Mouse (Mus musculus) right cerebral cortex, postnatal 4 days (tissue): Measurements from ENCODE around the gene Fance.
"Not testable (repeated sequence)": the region's sequence is repeated elsewhere in the genome, so short reads cannot be mapped to it uniquely, and the experiment has no call there.

Experiments used
- DNase-seq: peaks from one replicate; pipeline ENCODE4 v3.0.0-alpha.2; 2022

Gene Fance

DNA sequence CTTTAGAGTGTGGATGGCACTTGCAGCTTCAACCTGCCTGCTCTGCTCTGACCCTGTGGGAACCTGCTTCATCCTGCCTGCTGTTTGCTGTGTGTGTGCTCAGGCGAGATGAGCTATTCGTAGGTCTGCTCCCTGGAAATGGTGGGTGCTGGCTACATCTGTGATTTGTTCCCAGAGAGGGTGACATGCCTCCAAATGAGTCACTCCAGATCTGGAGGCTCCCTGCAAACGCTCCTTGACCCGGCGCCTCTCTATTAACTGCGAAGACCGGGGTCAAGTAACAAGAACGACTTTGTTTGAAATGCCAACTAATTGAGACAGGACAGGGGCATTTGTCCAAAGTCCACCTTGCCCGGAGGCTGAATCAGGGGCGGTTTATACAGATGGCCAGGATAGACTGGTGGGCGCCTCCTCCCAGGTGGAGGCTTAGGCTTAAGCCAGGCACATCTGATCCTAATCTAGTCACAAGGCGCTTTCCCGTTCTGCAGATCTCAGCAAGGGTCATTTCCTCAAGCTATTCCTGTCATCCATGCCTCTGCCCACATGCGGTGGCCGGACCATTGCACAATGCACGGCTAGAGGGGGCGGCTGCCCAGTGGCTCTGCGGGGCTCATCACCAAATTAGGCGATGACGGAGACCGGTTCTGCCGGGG, 14.5 kb downstream of the Fance start:
- no peak for DNase-seq

DNA sequence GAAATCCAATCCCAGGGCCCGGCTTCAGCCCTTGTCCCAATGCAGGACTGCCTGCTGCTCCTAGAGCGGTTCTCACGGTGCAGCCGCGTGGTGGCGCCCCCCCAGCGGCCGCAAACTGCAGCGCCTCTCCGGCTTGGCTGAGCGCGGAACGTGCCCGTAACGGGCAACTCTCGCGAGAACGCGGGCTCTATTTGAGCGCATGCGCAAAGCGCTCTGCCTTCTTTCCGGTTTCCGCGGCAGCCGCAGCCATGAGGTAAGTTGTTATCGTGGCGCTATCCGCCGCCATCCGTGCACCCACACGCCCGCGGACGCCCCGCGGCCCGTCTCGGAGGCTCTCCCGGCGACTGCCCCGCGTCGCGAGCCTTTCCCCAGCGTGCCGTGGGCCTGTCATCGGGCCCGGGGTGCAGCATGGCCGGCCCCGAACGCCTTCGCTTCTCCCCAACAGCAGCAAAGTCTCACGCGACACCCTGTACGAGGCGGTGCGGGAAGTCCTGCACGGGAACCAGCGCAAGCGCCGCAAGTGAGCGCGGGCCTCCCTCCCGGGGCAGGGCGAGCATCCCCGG, 15.1 kb downstream of the Fance start, which contains the start of gene Rpl10a:
Gene Rpl10a, plus strand, starts transcription at position 106 of the 563 bp plus-strand sequence.
- peak; percentile 98 for DNase-seq

DNA sequence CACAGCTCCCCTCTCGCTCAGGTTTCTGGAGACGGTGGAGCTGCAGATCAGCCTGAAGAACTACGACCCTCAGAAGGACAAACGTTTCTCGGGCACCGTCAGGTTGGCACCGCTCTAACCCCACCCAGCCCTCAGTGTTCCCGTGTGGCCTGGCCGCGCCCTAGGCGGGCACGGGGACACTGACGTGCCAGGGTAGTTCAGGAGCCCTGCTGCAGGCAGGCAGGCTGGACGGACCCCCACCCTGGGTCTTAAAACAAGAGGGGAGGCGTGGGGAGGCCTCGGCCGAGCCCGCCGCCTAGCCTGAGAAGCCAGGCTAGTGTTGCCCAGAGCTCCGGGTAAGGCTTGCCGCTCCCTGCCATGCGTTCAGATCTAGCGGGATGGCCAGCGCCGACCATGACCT, 15.6 kb downstream of the Fance start:
- DNase-seq = no peak

DNA sequence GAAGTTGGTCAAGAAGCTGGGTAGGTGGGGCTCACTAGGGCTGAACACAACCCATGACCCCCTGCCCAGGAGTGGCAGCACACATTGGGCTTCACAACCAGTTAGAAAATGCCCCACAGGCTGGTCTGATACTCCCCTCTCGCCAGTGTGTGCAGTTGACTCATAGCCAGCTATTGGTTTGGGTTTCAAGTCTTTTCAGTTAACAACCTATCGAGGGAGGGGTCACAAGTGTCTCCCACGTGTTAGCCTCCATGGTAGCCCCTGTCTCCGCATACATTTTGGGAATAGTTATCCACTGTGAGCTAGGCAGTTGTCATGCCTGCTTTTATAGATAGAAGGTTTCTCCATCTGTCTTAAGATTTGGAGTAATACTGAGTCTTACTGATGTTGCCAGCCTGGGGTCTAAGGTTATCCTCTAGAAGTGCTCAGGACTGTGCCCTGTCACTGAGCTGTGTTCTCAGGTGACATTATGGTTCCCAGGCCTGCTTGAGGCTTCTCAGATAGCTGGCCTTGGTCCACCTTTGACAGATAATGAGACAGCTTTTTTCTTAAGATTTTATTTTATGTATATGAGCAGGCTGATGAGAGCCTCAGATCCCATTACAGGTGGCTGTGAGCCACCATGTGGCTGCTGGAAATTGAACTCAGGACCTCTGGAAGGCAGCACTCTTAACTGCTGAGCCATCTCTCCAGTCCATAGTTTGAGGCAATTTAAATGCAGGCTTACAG, 16.3 kb downstream of the Fance start:
- no peak for DNase-seq

DNA sequence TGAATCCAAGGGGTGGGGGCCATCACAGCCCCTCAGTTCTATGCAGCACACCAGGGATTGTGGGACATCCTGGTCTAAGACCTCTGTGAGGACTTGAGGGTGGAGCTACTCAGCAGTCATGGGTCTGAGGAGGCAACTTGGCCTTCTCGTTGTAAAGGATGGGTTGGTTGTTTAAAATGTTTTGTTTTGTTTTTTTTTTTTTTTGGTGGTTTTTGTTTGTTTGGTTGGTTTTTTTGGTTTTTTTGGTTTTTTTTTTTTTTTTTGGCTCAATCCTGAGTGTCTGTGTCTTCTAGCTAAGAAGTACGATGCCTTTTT, 16.9 kb downstream of the Fance start:
- DNase-seq = no peak

DNA sequence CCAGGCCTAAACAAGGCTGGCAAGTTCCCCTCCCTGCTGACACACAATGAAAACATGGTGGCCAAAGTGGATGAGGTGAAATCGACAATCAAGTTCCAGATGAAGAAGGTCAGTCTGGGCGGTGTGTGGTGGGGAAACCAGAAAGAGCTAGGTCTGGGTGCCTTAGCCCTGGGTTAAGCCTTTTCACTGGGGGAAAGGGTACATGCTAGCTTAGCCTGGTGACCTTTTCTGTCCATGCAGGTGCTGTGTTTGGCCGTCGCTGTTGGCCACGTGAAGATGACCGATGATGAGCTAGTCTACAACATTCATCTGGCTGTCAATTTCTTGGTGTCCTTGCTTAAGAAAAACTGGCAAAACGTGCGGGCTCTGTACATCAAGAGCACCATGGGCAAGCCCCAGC, 17.3 kb downstream of the Fance start:
- not testable (repeated sequence) for DNase-seq

DNA sequence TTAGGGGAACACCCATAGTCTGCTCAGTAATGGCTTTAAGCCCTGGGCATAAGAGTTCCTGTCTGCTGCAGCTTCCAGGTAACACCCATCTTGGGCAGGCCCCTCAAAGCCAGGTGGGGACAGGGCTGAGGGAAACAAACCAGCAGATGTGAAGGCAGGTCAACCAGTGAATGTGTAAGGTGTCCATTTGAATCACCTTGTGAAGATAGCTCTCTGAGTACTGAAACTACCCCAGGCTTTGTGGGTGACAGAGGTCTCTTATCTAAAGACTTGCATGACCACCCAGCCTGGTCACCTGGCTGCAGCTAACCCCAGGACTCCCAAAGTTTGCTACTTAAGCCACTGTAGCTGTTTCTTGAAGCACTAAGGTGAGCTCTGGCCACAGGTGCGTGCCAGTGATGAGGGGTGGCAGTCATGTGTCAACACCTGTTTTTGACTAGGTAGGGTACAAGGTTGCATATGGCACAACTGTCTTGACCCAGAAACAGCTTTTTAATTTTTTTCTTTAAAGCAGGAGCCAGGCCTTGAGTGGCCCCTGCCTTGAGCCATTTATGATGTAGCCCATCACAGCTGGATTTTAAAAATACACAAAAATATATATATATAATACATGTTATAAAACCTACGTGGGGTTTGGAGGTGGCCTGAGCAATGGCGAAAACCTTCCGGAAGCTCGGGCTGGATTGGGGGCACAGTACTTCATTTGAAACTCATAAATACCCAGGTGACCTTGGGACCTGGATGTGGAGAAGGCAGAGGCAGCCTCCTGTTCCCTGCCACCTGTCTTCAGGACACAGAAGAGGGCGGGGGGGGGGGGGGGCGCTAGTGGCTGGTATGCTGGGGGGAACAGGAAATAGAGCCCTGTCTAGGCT, 18.2 kb downstream of the Fance start:
- no peak for DNase-seq

DNA sequence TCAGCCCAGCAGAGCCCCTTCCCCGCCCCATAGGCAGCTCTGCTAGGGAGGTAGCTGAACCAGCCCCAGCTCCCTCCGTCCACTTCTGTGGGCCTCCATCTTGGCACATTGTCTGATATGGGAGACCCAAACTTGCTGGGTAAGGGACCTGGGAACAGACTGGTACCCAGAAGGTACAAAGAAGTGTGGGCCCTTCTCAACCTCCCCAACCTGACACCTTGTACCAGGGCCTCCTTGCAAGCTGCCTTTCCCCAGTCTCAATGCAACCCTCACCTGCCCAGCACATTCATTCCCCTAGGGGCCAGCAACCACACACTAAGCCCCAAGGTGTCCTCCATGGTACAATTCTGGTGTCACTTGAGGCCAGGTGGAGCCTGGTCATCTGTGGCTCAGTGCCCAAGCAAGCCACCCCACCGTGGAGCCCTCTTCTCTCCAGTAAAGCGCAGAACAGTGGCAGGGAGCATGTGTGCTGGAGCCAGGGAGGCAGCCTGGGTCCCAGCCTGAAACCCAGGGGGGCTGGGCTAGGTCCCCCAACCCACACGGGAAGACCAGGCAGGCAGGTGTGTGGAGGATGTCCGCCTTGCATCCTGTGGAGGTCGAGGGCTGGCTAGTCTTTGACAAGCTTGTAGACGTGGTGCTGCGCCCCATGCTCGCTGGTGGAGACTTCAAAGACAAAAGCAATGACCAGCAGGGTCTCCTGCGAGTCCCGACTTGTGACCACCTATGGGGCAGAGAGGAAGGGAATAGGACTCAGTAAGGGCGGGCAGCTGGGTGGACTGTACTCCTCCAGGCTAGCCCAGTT, 19.0 kb downstream of the Fance start:
- DNase-seq = no peak

DNA sequence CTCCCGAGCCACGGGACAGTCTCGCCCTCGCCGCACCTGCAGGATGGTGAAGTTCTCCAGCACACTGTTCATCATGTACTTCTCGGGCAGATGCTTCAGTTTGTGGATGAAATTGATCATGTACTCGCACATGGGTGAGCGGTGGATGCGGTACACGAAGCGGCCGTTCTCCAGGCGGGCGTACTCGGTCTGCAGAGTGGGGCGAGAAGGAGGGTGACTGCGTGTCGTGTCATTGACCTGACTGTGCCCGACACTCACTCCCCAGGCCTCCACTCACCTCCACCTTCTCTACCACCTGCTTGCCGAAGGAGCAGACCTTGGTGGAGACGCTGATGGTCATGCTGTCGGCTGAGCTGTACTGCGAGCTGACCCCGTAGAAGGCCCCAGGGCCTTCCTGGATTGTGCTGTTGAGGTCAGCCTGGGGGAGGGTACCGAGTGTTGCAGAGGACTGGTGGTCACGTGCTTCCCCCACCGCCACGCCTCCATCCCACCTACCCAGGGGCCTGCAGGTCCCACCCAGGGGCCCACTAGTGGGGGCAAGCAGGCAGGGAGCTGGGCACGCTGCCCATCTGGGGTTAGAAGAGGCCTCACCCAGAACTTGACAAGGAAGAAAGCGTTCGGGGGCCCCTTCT, 19.7 kb downstream of the Fance start:
- DNase-seq = no peak

DNA sequence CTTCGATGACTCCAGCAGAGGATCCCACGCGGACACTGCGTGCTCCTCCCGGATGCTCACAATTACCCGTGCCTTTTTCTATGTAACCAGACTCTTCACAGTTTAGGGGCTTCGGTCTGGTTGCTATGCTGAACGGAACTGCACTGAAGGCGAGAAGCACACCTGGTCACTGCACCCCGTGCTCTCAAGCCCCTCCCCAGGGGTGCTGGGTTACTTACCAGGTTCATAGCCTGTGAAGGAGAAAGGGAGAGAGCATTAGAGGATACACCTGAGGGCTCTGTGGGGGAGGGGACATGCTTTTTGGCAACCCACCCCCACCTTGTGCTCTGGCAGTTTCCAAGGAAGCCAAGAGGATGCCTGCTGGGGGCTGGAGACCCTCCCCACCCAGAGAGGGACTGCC, 21.9 kb downstream of the Fance start:
- DNase-seq = no peak

DNA sequence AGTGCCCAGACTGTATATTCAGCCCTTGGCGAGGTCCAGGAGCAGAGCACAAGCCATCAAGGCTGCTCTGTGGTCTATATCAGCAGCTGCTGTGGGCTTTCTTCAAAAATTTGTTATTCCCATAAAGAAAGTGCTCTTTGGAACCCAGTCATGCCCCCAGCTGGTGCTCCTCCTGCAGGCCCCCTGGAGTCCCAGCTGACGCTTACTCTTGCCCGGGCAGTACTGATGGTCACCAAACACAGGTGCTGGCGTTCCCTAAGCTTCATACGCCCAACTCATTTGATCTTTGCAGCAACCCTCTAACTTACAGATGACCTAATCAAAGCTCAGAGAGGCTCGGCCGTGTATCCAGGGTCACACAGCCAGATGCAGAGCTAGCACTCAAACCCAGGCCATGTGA, 24.2 kb downstream of the Fance start:
- no peak for DNase-seq

DNA sequence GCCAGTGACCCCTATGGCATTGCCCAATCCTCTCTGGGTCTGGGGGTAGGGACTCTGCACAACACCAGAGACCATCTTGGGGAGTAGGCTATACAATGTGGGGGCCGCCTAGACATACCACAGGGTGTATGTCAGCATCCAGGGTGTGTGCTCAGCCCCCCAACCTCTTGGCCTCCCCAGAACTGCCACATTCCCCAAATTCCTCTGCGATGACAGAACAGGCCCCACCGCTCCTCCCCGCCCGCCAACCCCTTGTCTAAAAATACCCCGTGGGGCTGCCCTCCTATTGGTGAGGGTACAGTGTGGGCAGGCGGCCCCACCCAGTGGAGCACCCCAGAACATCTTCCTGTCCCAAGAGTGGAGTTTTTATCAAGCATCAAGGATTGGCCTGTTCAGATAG, 27.3 kb downstream of the Fance start:
- no peak for DNase-seq

DNA sequence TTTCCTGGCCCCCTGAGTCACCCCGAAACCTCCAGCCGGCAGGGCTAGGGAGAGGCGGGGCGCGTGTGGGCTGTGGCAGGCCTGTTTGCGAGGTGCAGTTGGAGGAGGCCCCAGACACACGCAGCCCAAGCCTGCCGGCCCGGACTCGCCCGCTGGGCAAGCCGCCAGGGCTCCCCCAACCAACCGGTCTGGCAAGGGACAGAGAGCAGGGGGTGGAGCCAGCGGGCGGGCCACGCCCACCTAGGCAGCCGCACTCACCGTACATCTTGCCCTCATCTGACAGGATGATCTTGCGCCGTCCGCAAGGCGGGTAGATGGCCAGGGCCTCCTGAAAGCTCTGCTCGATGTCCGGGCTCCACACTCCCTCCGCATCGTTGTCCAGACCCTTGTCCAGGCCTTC, 27.8 kb downstream of the Fance start:
- DNase-seq = peak; percentile 73

DNA sequence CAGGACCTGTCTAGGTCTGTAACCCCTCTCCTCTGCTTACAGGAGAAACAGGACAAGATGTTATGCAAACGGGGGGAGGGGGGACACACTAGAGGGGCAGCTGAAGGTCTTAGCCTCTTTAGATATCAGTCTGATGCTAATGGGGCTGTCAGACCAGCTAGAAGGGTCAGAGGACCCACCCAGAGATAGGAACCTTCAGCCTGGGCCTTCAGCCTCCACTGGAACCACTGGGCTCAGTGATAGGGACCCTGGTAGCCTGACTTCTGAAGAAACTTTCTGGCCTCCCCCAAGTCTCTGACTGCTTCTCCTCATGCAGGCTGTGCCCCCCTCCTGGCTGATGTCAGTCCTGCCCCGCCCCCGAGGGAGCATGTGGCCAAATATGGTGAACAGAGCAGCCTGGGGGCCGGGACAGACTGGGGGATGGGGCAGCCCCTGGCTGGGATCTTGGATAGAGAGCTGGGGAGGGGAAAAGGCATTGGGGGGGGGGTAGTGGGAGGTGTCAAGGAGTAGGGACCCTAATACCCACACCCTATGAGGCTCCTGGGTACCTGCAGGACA, 30.8 kb downstream of the Fance start:
- no peak for DNase-seq

DNA sequence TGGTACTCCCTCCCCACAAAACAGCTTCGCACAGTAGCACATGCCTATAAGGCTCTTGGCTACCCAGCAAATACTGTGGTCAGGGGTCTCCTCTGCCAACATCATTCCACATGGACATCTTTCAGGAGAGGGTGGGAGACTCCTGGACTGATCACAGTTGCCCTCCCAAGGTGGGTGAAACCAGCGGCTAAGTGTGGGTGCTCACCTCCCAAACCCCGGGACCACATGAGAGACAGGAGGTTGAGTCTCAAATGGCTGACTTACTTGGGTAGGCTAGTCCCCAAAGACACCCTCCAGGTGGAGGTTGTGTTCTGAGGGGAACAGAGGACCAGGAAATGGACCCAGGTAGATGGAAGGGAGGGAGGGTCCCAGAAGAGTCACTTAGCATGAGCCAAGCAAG, 31.4 kb downstream of the Fance start:
- no peak for DNase-seq

DNA sequence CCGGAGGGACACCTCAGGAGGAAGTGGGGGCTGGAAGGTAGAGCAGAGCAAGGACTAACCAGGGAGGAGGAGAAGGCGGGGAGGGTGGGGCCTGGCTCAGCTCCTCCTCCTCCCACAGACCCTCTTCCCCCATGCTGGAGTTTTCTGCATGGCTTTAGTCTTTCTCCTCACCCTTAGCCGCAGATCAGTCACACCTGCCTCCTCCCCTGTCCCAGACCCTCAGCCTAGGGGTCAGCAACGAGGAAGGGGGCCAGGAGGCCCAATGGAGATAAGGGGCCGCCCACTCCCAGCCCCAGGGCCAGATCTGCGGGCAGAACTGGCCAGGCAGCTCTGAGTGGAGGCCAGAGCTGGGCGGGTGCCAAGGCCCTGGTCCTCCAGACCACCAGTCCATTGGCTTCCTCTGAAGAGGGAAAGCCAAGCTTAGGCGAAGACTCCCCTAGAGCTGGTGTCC, 32.0 kb downstream of the Fance start:
- DNase-seq = peak; percentile 42

DNA sequence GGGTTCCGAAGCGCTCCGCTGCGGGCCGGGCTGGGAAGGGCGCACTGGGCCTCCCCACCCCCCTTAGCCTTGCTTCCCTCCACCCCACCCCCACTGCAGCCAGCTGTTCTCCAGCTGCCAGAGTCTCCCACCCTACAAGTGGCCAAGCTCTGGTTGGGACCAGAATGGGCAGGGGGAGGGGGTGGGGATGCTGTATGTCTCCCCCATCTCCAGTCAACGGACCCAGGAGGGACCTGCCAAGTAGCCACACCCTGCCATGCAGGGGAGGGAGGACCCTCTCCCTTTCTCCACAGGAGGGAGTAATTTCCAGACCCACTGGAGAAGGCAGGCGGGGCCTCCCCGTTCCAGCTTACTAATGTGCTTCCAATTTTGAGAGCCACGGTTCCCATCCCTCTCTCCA, 32.6 kb downstream of the Fance start:
- no peak for DNase-seq

DNA sequence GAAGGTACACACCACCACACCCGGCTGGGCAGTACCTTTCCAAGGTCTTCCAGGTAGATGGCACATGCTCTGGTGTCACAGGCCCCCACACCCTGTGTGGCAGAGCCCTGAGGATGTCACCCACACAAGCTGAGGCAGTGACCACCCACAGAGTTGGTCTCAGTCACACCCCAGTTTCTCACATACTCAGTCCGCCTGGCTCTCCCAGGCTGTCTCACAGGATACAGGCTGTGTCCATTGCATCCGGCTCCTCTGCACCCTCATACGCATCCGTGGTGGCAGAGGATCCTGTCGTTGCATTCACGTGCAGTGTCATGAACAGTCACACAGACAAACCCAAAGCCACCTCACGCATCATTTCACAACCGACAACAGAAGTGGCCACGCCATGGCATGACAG, 34.0 kb downstream of the Fance start:
- DNase-seq = no peak

DNA sequence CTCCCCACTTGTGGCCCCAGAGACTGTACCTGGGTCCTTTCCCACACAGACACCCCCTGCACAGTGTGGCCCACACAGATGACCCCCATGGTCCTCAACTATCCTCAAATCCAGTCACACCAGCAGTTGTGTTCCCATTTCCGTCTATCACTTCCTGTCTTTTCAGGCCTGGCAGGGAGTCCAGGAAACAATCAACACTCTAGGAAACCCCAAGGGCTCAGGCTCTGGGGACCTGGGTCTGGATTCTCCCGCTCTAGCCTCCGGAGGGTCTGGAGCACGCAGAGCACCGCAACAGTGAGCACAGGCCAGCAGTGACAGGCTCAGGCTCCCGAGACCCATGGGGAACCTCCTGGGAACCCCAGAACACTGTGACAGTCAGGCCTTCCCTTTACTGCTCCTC, 34.9 kb downstream of the Fance start:
- DNase-seq = no peak

DNA sequence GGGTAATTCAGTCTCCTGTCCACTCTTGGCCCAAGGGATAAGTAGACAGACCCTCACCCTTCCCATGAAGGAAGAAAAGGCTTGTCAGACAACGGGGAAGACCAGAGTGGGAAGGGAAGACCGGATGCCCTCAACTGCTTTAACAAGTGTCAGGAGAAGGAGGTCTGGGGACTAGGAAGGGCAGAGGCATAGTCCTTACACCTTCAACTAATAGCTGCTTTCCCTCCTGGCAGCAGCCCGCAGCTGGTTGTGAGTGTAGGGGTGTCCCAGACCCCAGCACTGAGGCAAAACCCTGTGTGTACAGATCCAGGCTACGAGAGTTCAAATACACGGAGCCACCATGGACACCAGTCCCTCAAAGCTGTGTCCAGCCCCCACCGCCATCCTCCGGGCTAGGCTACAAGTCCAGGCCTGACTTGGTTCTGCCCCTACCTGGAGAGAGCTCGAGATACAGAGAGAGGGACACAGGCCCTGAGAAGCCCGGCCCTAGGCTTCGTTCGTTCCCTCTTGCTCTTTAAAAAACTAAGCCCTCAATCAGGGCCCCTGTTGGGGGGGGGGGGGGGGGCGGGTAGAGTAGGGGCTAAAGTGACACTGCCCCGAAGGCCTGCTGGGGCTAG, 36.1 kb downstream of the Fance start:
- no peak for DNase-seq

DNA sequence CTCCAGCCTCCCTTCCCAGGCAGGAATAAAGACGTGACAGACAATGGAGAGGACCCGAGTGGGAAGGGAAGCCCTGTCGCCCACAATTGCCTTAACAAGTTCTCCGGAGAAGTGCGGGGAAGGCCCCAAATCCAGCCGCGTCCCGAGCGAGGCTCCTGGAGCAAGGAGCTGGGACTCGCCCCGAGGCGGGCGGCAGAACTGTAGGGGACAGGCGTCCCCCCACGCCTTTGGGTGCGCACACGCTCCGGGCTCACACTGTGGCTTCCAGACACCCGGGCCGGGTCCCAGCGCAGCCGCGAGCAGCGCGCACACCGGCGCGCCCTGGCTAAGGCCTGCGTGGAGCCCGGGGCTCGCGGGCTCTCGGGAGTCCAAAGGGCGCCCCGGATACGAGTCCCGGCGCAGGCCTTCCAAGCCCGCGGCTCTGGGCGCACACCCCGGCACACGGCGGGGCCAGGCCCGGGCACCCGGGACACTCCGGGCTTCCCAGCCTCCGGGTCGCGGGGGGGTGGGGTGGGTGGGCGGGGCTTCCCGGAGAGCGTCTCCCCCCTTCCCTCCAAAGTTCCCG, 36.7 kb downstream of the Fance start:
- no peak for DNase-seq
